Comparison of ENCODE assay signal across 20 mouse cellular contexts in the genomic region with DNA sequence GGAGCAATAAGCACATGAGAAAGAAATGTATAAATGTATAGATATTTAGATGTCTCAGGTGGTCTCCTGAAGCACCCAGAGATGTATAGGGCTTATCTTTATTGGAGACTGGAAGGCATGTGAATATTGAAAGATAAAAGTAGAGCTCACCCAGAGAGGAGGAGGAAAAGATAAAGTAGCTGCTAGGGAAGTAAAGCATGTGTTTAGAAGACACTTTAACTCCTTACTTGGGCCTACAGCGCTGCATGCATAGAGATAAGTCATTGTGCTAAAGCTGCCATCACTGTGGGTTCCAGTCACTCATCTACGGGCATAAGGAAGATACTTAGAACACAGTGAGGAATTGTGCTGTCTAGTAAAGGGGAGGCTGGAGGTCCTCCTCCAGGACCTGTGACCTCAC. TPM values are rescaled to one million over a fixed set of nuclear protein-coding genes. Genes with fewer than 3 reads are reported as not detected.
A peak's percentile ranks its signal among the peaks of the same experiment; 100 is the strongest.
DNase-seq lines count a peak whose midpoint lies in the region; ATAC-seq lines count a peak whose summit lies in the region.
"Had no signal": no experiment of that assay in that cellular context is flagged by ENCODE, and none has a peak within 500 bp of the region (broad histone marks: within the 10 kb centered on the region; RNA-seq: fewer than 3 reads in every experiment).

No protein-coding gene starts in this region.

- H3K4me3 ChIP-seq in midbrain, embryonic 11.5 days (ENCODE audit: low read depth, low read length) = no peak overlapping the region
- H3K4me3 ChIP-seq in midbrain, embryonic 14.5 days (replicated peaks; ENCODE audit: low read depth, low read length) = no peak overlapping the region
- no peak overlapping the region for H3K4me3 ChIP-seq in liver, embryonic 11.5 days (ENCODE audit: low read depth, low read length)
- H3K4me3 ChIP-seq in liver, embryonic 15.5 days (replicated peaks) = no peak overlapping the region
- H3K4me3 ChIP-seq in hindbrain, embryonic 14.5 days (replicated peaks; ENCODE audit: low read length) = no peak overlapping the region
- H3K4me3 ChIP-seq in limb, embryonic 10.5 days = no peak overlapping the region
- H3K4me3 ChIP-seq: embryonic facial prominence, embryonic 13.5 days; forebrain, embryonic 12.5 days; heart, embryonic 10.5 days; heart, embryonic 15.5 days had no signal

- no peak overlapping the region for H3K9ac ChIP-seq in midbrain, embryonic 11.5 days (ENCODE audit: low read length)
- no peak overlapping the region for H3K9ac ChIP-seq in midbrain, embryonic 14.5 days (replicated peaks; ENCODE audit: low read length)
- no peak overlapping the region for H3K9ac ChIP-seq in liver, embryonic 11.5 days (ENCODE audit: low read depth, low read length)
- no peak overlapping the region for H3K9ac ChIP-seq in liver, embryonic 15.5 days
- H3K9ac ChIP-seq in hindbrain, embryonic 14.5 days = no peak overlapping the region
- H3K9ac ChIP-seq: embryonic facial prominence, embryonic 13.5 days; forebrain, embryonic 12.5 days; heart, embryonic 15.5 days had no signal

- no peaks in the 10 kb centered on the region for H3K36me3 ChIP-seq in midbrain, embryonic 11.5 days (ENCODE audit: control insufficient read depth, insufficient read depth, low read length)
- H3K36me3 ChIP-seq in midbrain, embryonic 14.5 days (ENCODE audit: control insufficient read depth, insufficient read depth, low read length) = no peaks in the 10 kb centered on the region
- H3K36me3 ChIP-seq in liver, embryonic 11.5 days (ENCODE audit: control insufficient read depth, insufficient read depth, low read length) = no peaks in the 10 kb centered on the region
- H3K36me3 ChIP-seq in liver, embryonic 15.5 days (replicated peaks) = no peaks in the 10 kb centered on the region
- no peaks in the 10 kb centered on the region for H3K36me3 ChIP-seq in hindbrain, embryonic 14.5 days (replicated peaks; ENCODE audit: control insufficient read depth, insufficient read depth)
- 0 out of 2 replicates have a peak, but pooled peaks cover 3% of the 10 kb centered on the region for H3K36me3 ChIP-seq in limb, embryonic 10.5 days
- H3K36me3 ChIP-seq: embryonic facial prominence, embryonic 13.5 days; heart, embryonic 15.5 days had no signal

- WGBS in midbrain, embryonic 11.5 days = 71% methylated on average over 2 of the region's 2 CpGs
- WGBS in midbrain, embryonic 14.5 days = 88% methylated on average over 2 of the region's 2 CpGs
- WGBS in liver, embryonic 11.5 days = 46% methylated on average over 2 of the region's 2 CpGs
- WGBS in liver, embryonic 15.5 days (ENCODE audit: insufficient replicate concordance) = 13% methylated on average over 2 of the region's 2 CpGs
- 82% methylated on average over 2 of the region's 2 CpGs for WGBS in hindbrain, embryonic 14.5 days
- WGBS in limb, embryonic 10.5 days = 82% methylated on average over 2 of the region's 2 CpGs

- H3K9me3 ChIP-seq in midbrain, embryonic 11.5 days (ENCODE audit: control insufficient read depth, low read length) = no peaks in the 10 kb centered on the region
- no peaks in the 10 kb centered on the region for H3K9me3 ChIP-seq in midbrain, embryonic 14.5 days (ENCODE audit: control insufficient read depth, low read length)
- H3K9me3 ChIP-seq in liver, embryonic 11.5 days (ENCODE audit: control insufficient read depth, low read length) = no peaks in the 10 kb centered on the region
- no peaks in the 10 kb centered on the region for H3K9me3 ChIP-seq in liver, embryonic 15.5 days (replicated peaks)
- no peaks in the 10 kb centered on the region for H3K9me3 ChIP-seq in hindbrain, embryonic 14.5 days (ENCODE audit: control insufficient read depth, low read length)
- no peaks in the 10 kb centered on the region for H3K9me3 ChIP-seq in limb, embryonic 10.5 days (replicated peaks)
- H3K9me3 ChIP-seq: embryonic facial prominence, embryonic 13.5 days; forebrain, embryonic 12.5 days; heart, embryonic 10.5 days; heart, embryonic 15.5 days had no signal

- H3K4me2 ChIP-seq in midbrain, embryonic 11.5 days = no peak overlapping the region
- H3K4me2 ChIP-seq in midbrain, embryonic 14.5 days (ENCODE audit: low read length) = no peak overlapping the region
- H3K4me2 ChIP-seq in liver, embryonic 11.5 days = no peak overlapping the region
- no peak overlapping the region; the same call in 1 of the 2 replicates for H3K4me2 ChIP-seq in liver, embryonic 15.5 days
- no peak overlapping the region for H3K4me2 ChIP-seq in hindbrain, embryonic 14.5 days (replicated peaks)
- H3K4me2 ChIP-seq: embryonic facial prominence, embryonic 13.5 days; forebrain, embryonic 12.5 days; heart, embryonic 15.5 days had no signal

- no peaks in the 10 kb centered on the region for H3K27me3 ChIP-seq in midbrain, embryonic 11.5 days (ENCODE audit: control insufficient read depth, insufficient read depth, low read length)
- H3K27me3 ChIP-seq in midbrain, embryonic 14.5 days (ENCODE audit: control insufficient read depth, insufficient read depth, low read length) = no peaks in the 10 kb centered on the region
- no peaks in the 10 kb centered on the region for H3K27me3 ChIP-seq in liver, embryonic 11.5 days (replicated peaks; ENCODE audit: control insufficient read depth, insufficient read depth, low read length)
- H3K27me3 ChIP-seq in liver, embryonic 15.5 days = no peaks in the 10 kb centered on the region
- no peaks in the 10 kb centered on the region for H3K27me3 ChIP-seq in hindbrain, embryonic 14.5 days (ENCODE audit: control insufficient read depth, insufficient read depth, low read length)
- H3K27me3 ChIP-seq in limb, embryonic 10.5 days (ENCODE audit: low read depth, poor library complexity, severe bottlenecking) = no peaks in the 10 kb centered on the region
- H3K27me3 ChIP-seq: embryonic facial prominence, embryonic 13.5 days; forebrain, embryonic 12.5 days; heart, embryonic 15.5 days had no signal

- ATAC-seq in midbrain, embryonic 11.5 days (ENCODE audit: low FRiP score) = no peak
- no peak for ATAC-seq in midbrain, embryonic 14.5 days (ENCODE audit: low FRiP score, low TSS enrichment)
- peak; percentile 87 for ATAC-seq in liver, embryonic 11.5 days (replicated peaks; ENCODE audit: low FRiP score)
- ATAC-seq in liver, embryonic 15.5 days (ENCODE audit: insufficient read depth) = peak; percentile 85
- peak; percentile 79 for ATAC-seq in megakaryocyte-erythroid progenitor cell, adult 5-6 weeks (replicated peaks; ENCODE audit: low FRiP score, low TSS enrichment, poor library complexity, severe bottlenecking)
- no peak for ATAC-seq in hindbrain, embryonic 14.5 days (ENCODE audit: low FRiP score)
- ATAC-seq: forebrain, embryonic 16.5 days; hindbrain, embryonic 16.5 days; inflammation-experienced regulatory T-cells, adult 6 months had no signal

- peak; percentile 8 for DNase-seq in midbrain, embryonic 11.5 days (ENCODE audit: low spot score, missing footprints)
- no peak for DNase-seq in midbrain, embryonic 14.5 days
- no peak for DNase-seq in liver, embryonic 11.5 days (ENCODE audit: low spot score)
- DNase-seq in thymus, postnatal 4 days = no peak
- no peak for DNase-seq in hindbrain, embryonic 14.5 days (ENCODE audit: low spot score)
- DNase-seq in limb, embryonic 10.5 days (ENCODE audit: low spot score) = no peak
- DNase-seq: adrenal gland, postnatal 10 days; cerebellum, adult 11-12 months; cerebellum, adult 9-10 months; cerebellum, postnatal 25 days; gastrocnemius, postnatal 36 days had no signal

- H3K4me1 ChIP-seq in midbrain, embryonic 11.5 days (ENCODE audit: control insufficient read depth, insufficient read depth, low read length) = no peaks in the 10 kb centered on the region
- no peaks in the 10 kb centered on the region for H3K4me1 ChIP-seq in midbrain, embryonic 14.5 days (ENCODE audit: control insufficient read depth, insufficient read depth, low read length)
- H3K4me1 ChIP-seq in liver, embryonic 11.5 days (replicated peaks; ENCODE audit: control insufficient read depth, insufficient read depth, low read length) = peaks cover 6% of the 10 kb centered on the region; the same call in 1 of the 2 replicates
- peaks cover 18% of the 10 kb centered on the region for H3K4me1 ChIP-seq in liver, embryonic 15.5 days (replicated peaks)
- peaks cover 5% of the 10 kb centered on the region; the same call in 1 of the 2 replicates for H3K4me1 ChIP-seq in hindbrain, embryonic 14.5 days (replicated peaks; ENCODE audit: control insufficient read depth, insufficient read depth, low read length)
- no peaks in the 10 kb centered on the region for H3K4me1 ChIP-seq in limb, embryonic 10.5 days
- H3K4me1 ChIP-seq: embryonic facial prominence, embryonic 13.5 days; forebrain, embryonic 12.5 days had no signal

- no peak overlapping the region for H3K27ac ChIP-seq in midbrain, embryonic 11.5 days (ENCODE audit: low read depth, low read length)
- no peak overlapping the region for H3K27ac ChIP-seq in midbrain, embryonic 14.5 days (replicated peaks; ENCODE audit: low read depth, low read length)
- no peak overlapping the region for H3K27ac ChIP-seq in liver, embryonic 11.5 days (ENCODE audit: low read depth, low read length)
- no peak overlapping the region; the same call in 1 of the 2 replicates for H3K27ac ChIP-seq in liver, embryonic 15.5 days (replicated peaks)
- no peak overlapping the region for H3K27ac ChIP-seq in hindbrain, embryonic 14.5 days
- H3K27ac ChIP-seq in limb, embryonic 10.5 days = no peak overlapping the region
- H3K27ac ChIP-seq: embryonic facial prominence, embryonic 13.5 days; forebrain, embryonic 12.5 days; heart, embryonic 10.5 days; heart, embryonic 15.5 days had no signal

RNA-seq across cellular contexts. Expression of a gene that starts 46.9 kb away (rescaled TPM):
- 6.9 and 7.2 TPM in 2 replicates for polyA plus RNA-seq in midbrain, embryonic 11.5 days (2014; fragmentation: Nextera tagmentation; extraction: Ambion mirVana)
- polyA plus RNA-seq in midbrain, embryonic 14.5 days (2014; fragmentation: Nextera tagmentation; extraction: Ambion mirVana) = 18.0 and 19.7 TPM in 2 replicates
- polyA plus RNA-seq in liver, embryonic 11.5 days (2014; fragmentation: Nextera tagmentation; extraction: Ambion mirVana) = 1.3 and 1.7 TPM in 2 replicates
- 0.40 and 0.51 TPM in 2 replicates for polyA plus RNA-seq in liver, embryonic 15.5 days (2015; fragmentation: Nextera tagmentation; extraction: Ambion mirVana)
- 0.24 and 0.59 TPM in 2 replicates for total RNA-seq in megakaryocyte-erythroid progenitor cell, adult 5-6 weeks (2014; fragmentation: Nextera tagmentation)
- total RNA-seq in megakaryocyte-erythroid progenitor cell, adult 5-6 weeks (2017) = 0.38 and 10.4 TPM in 2 replicates
- polyA plus RNA-seq in hindbrain, embryonic 14.5 days (2014; fragmentation: Nextera tagmentation; extraction: Ambion mirVana) = 16.6 and 17.1 TPM in 2 replicates
- 3.4 and 4.2 TPM in 2 replicates for polyA plus RNA-seq in limb, embryonic 10.5 days (2016; fragmentation: Nextera tagmentation; extraction: Ambion mirVana)

Comparison
In these comparisons a context has a peak if more than half of its experiments do, and no peak if none do; other contexts are left out.
1. ATAC-seq: peak in liver, embryonic 11.5 days (single experiment), liver, embryonic 15.5 days (single experiment) and megakaryocyte-erythroid progenitor cell, adult 5-6 weeks (single experiment); none in midbrain, embryonic 11.5 days (single experiment), midbrain, embryonic 14.5 days (single experiment) and hindbrain, embryonic 14.5 days (single experiment).